Mouse (Mus musculus) kidney, postnatal 0 days (tissue): ENCODE measurements at regions not wholly inside any gene's neighbourhood (a gene's known extent, or its start where the extent isn't known, plus 50 kb on each side); places are given as distances from the start of the nearest gene placed in this dataset.
A peak's percentile ranks its signal among the peaks of the same experiment; 100 is the strongest.
"Not testable (repeated sequence)": the region's sequence is repeated elsewhere in the genome, so short reads cannot be mapped to it uniquely, and the experiment has no call there.

Experiments used
- ATAC-seq: fragments of 200-750 bp; cut with Nextera tagmentation; replicated peaks from 2 replicates; pipeline ENCODE4 v1.8.0; 2017; ENCODE audit warnings: low read depth, moderate number of reproducible peaks, moderate TSS enrichment, moderate library complexity; ENCODE audit not compliant: low FRiP score
- DNase-seq: peaks from one replicate; pipeline ENCODE4 v3.0.0-alpha.2; 2016; ENCODE audit warnings: low spot score
- H3K27ac ChIP-seq: fragments of 300-500 bp; sonication (generic); 2 replicates; pipeline ENCODE4 v1.5.1; 2014; ENCODE audit warnings: mild to moderate bottlenecking
- H3K27me3 ChIP-seq: fragments of 300-500 bp; sonication (generic); 2 replicates; pipeline ENCODE4 v1.6.1; 2014; ENCODE audit warnings: low read length, mixed read lengths; ENCODE audit not compliant: insufficient read depth
- H3K36me3 ChIP-seq: fragments of 300-500 bp; sonication (generic); 2 replicates; pipeline ENCODE4 v1.6.1; 2014; ENCODE audit warnings: low read length, mixed read lengths; ENCODE audit not compliant: insufficient read depth
- H3K4me1 ChIP-seq: fragments of 300-500 bp; sonication (generic); replicated peaks from 2 replicates; pipeline ENCODE4 v1.6.1; 2014; ENCODE audit warnings: antibody characterized with exemption, low read length, mixed read lengths; ENCODE audit not compliant: insufficient read depth
- H3K4me2 ChIP-seq: fragments of 300-500 bp; sonication (generic); 2 replicates; pipeline ENCODE4 v1.6.1; 2014; ENCODE audit warnings: mild to moderate bottlenecking, low read length, moderate library complexity, mixed read lengths
- H3K4me3 ChIP-seq: fragments of 300-500 bp; sonication (generic); replicated peaks from 2 replicates; pipeline ENCODE4 v1.5.1; 2014; ENCODE audit warnings: low read depth, low read length
- H3K9ac ChIP-seq: fragments of 300-500 bp; sonication (generic); 2 replicates; pipeline ENCODE4 v1.6.1; 2014; ENCODE audit warnings: low read depth, low read length
- H3K9me3 ChIP-seq: fragments of 300-500 bp; sonication (generic); replicated peaks from 2 replicates; pipeline ENCODE4 v1.6.1; 2016; ENCODE audit warnings: low read length, inconsistent platforms, mixed read lengths
- CTCF ChIP-seq: IDR thresholded peaks from 2 replicates; pipeline ENCODE4 v1.5.1; 2016; ENCODE audit warnings: antibody characterized with exemption, low read depth, mild to moderate bottlenecking, moderate library complexity
- WGBS: fragments of 180-500 bp; shearing (Covaris S2); extraction: QIAGEN DNeasy Blood & Tissue Kit; methylation state at CpG from one replicate; pipeline ENCODE4 v1.1.7; 2014; 5-methylcytosine and 5-hydroxymethylcytosine counted together

DNA sequence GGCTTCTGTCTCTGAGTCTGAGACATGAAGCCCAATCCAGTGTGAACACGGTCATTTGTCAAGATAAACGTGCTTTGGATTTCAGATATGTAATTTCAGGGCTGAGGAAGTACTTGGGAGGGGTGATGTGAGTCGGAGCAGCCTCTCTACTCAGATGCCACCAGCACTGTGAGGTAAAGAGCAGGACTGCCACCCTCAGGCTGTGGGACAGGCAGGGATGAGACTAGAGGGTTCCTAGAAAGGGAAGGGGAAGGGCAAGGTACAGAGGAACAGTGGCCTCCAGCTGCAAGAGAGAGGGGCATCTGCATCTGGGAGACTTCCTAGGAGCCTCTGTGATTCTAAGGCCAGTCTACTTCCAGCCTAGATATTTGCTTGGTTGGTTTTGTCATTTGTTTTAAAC is 78.7 kb upstream of the Csrp2 start:
- H3K27ac ChIP-seq = no peak overlapping the region
- ATAC-seq = no peak

DNA sequence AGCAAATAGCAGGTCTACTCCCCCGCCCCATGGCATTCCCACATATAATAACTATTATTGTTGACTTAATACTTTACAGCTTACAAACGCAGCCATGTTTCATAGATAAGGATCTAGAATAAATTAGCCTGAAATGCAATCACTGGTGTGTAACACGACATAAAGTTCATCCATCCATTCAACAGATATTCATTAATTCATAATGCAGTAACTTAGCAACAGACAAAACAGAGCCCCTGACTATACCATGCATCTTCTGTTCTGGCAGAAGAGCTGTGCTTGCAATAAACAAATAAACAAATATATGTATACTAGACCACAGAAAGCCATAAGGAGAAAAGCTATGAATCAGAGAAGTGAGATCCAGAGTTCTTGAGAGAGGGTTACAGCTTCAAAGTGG is 77.9 kb upstream of the Csrp2 start:
- no peak for TF ChIP-seq CTCF
- H3K9ac ChIP-seq = no peak overlapping the region
- WGBS = 48% methylated on average over 3 of the region's 3 CpGs
- H3K36me3 ChIP-seq = no peaks in the 10 kb centered on the region
- no peak overlapping the region for H3K4me3 ChIP-seq
- DNase-seq (peak; percentile 7), ATAC-seq (0 out of 2 replicates have a peak, but pooled peaks have one; percentile 7)
- no peak overlapping the region for H3K27ac ChIP-seq
- no peaks in the 10 kb centered on the region for H3K27me3 ChIP-seq
- H3K4me1 ChIP-seq = no peaks in the 10 kb centered on the region
- H3K4me2 ChIP-seq = no peak overlapping the region
- H3K9me3 ChIP-seq = no peaks in the 10 kb centered on the region

More for the DNA sequence above, 78.7 kb upstream of the Csrp2 start:
- Histone ChIP-seq H3K9ac (no peak overlapping the region), H3K9me3 (no peaks in the 10 kb centered on the region), H3K27me3 (no peaks in the 10 kb centered on the region), H3K4me3 (no peak overlapping the region), H3K36me3 (no peaks in the 10 kb centered on the region), H3K4me1 (no peaks in the 10 kb centered on the region), H3K4me2 (no peak overlapping the region)
- no peak for DNase-seq
- 32% methylated on average over 3 of the region's 3 CpGs for WGBS
- peak; percentile 48; the same call in 1 of the 2 replicates for TF ChIP-seq CTCF

GRCm38 (mm10) chr10:110854663-110855163 is 64.9 kb upstream of the Csrp2 start:
- not testable (repeated sequence) for H3K36me3 ChIP-seq, H3K4me1 ChIP-seq, ATAC-seq, DNase-seq, H3K4me2 ChIP-seq, H3K27me3 ChIP-seq, H3K9me3 ChIP-seq, H3K4me3 ChIP-seq, H3K27ac ChIP-seq, H3K9ac ChIP-seq
- WGBS = 72% methylated on average over 3 of the region's 3 CpGs

- ATAC-seq, H3K4me1 ChIP-seq, H3K27ac ChIP-seq, H3K4me2 ChIP-seq, H3K9ac ChIP-seq, H3K36me3 ChIP-seq, H3K27me3 ChIP-seq, H3K9me3 ChIP-seq, H3K4me3 ChIP-seq: not testable (repeated sequence)
- 21% methylated on average over 4 of the region's 4 CpGs for WGBS
- DNase-seq = peak; percentile 18
- TF ChIP-seq CTCF = peak; percentile 54
Measured at GRCm38 (mm10) chr10:110855645-110856383, 63.8 kb upstream of the Csrp2 start.

DNA sequence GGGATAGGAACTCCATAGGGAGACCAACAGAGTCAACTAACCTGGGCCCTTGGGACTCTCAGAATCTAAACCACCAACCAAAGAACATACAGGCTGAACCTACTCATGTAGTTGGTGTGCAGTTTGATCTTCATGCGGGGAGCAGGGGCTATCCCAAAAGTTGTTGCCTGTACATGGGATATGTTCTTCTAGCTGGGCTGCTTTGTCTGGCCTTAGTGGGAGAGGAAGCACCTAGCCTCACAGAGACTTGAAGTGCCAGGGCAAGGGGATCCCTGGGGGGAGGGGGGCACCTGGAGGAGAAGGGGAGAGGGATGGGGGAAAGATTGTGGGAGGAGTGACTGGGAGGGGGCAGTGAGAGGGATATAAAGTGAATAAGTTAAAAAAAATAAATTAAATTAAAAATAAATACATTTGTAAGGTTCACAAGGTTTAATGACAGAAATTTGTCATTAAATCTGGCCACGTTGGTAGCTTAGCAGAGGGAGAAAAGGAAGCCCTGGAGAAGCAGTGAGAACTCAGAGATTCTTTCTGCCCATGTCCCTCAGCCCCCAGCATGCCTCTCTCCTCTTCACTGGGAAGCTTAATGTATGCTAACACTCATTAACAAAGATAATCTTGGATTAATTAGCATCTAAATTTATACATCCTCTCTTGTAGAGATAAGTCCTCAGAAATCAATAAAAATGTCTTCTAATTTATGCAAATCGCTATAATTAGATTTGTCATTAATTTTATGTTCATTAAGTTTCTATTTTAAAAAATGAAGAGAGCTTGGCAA is 62.1 kb upstream of the Csrp2 start:
- no peak overlapping the region for H3K4me2 ChIP-seq
- no peak overlapping the region for H3K9ac ChIP-seq
- TF ChIP-seq CTCF = no peak
- no peaks in the 10 kb centered on the region for H3K9me3 ChIP-seq
- 74% methylated on average over 3 of the region's 3 CpGs for WGBS
- ATAC-seq = no peak
- no peaks in the 10 kb centered on the region for H3K27me3 ChIP-seq
- H3K4me1 ChIP-seq = no peaks in the 10 kb centered on the region
- no peak overlapping the region for H3K4me3 ChIP-seq
- H3K36me3 ChIP-seq = no peaks in the 10 kb centered on the region
- H3K27ac ChIP-seq = no peak overlapping the region
- DNase-seq = no peak

DNA sequence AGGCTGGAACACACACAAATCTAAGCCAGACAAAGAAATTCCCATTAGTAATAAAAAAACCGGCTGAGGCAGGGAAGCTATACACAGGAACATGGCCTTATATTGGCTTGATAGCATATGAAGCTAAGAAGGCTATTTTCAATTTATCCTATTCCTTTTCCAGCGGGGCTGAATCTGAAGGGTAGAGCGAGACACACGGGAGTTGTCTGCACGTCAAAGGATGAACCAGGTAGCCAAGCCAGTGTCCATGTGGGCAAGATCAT is 61.6 kb upstream of the Csrp2 start:
- Histone ChIP-seq H3K27me3 (no peaks in the 10 kb centered on the region), H3K9ac (no peak overlapping the region), H3K9me3 (no peaks in the 10 kb centered on the region), H3K36me3 (no peaks in the 10 kb centered on the region), H3K27ac (no peak overlapping the region), H3K4me2 (no peak overlapping the region), H3K4me1 (no peaks in the 10 kb centered on the region), H3K4me3 (no peak overlapping the region)
- no peak for DNase-seq
- WGBS = 83% methylated on average over 5 of the region's 5 CpGs
- TF ChIP-seq CTCF = no peak
- no peak for ATAC-seq
